Mouse (Mus musculus) midbrain, postnatal 0 days (tissue): ENCODE data around the gene Slc25a31. TPM values are rescaled to one million over a fixed set of nuclear protein-coding genes. Genes with fewer than 3 reads are reported as not detected.

Experiments
- ATAC-seq: fragments of 200-750 bp; cut with Nextera tagmentation; 2 replicates; pipeline ENCODE4 v1.8.0; 2017; ENCODE audit warnings: moderate number of reproducible peaks, mild to moderate bottlenecking, moderate TSS enrichment, moderate library complexity; ENCODE audit not compliant: low FRiP score
- DNase-seq: peaks from one replicate; pipeline ENCODE4 v3.0.0-alpha.2; 2015; ENCODE audit warnings: low spot score
- H3K27ac ChIP-seq: fragments of 300-500 bp; sonication (generic); 2 replicates; pipeline ENCODE4 v1.5.1; 2014; ENCODE audit warnings: low read depth, mild to moderate bottlenecking, low read length, mixed read lengths
- H3K27me3 ChIP-seq: fragments of 300-500 bp; sonication (generic); 2 replicates; pipeline ENCODE4 v1.6.1; 2014; ENCODE audit warnings: low read length, control low read depth, mixed read lengths; ENCODE audit not compliant: insufficient read depth
- H3K36me3 ChIP-seq: fragments of 300-500 bp; sonication (generic); 2 replicates; pipeline ENCODE4 v1.6.1; 2014; ENCODE audit warnings: low read length, control low read depth, mixed read lengths; ENCODE audit not compliant: insufficient read depth
- H3K4me1 ChIP-seq: fragments of 300-500 bp; sonication (generic); 2 replicates; pipeline ENCODE4 v1.6.1; 2014; ENCODE audit warnings: mild to moderate bottlenecking, control low read depth, antibody characterized with exemption, low read length, mixed read lengths; ENCODE audit not compliant: insufficient read depth
- H3K4me2 ChIP-seq: fragments of 300-500 bp; sonication (generic); 2 replicates; pipeline ENCODE4 v1.6.1; 2014; ENCODE audit warnings: low read depth, mild to moderate bottlenecking, low read length, mixed read lengths; ENCODE audit not compliant: poor library complexity, severe bottlenecking
- H3K4me3 ChIP-seq: fragments of 300-500 bp; sonication (generic); 2 replicates; pipeline ENCODE4 v1.5.1; 2014; ENCODE audit warnings: low read depth, mild to moderate bottlenecking, low read length, moderate library complexity
- H3K9ac ChIP-seq: fragments of 300-500 bp; sonication (generic); replicated peaks from 2 replicates; pipeline ENCODE4 v1.6.1; 2014; ENCODE audit warnings: mild to moderate bottlenecking, low read length, moderate library complexity, mixed read lengths; ENCODE audit not compliant: poor library complexity, severe bottlenecking
- H3K9me3 ChIP-seq: fragments of 300-500 bp; sonication (generic); 2 replicates; pipeline ENCODE4 v1.6.1; 2016; ENCODE audit warnings: low read length, control low read depth
- CTCF ChIP-seq: IDR thresholded peaks from 2 replicates; pipeline ENCODE4 v1.5.1; 2016; ENCODE audit warnings: antibody characterized with exemption, mild to moderate bottlenecking
- WGBS: fragments of 180-500 bp; shearing (Covaris S2); extraction: QIAGEN DNeasy Blood & Tissue Kit; methylation state at CpG from one replicate; pipeline ENCODE4 v1.1.7; 2014; 5-methylcytosine and 5-hydroxymethylcytosine counted together
- polyA plus RNA-seq: library from polyadenylated mRNA; unstranded; fragments of >200 nt; fragmentation: Nextera tagmentation; extraction: Ambion mirVana; gene quantifications from 2 replicates; pipeline ENCODE4 v1.2.1, GENCODE M21; 2015
- total RNA-seq: library from RNA; depleted of rRNA; stranded (reverse); fragments of >200 nt; gene quantifications from 2 replicates; pipeline ENCODE4 v1.2.3, GENCODE M21; 2014

The Slc25a31 gene
- total and polyA plus RNA-seq, 2 experiments from 2014 or later, result 0.09 to 0.49 TPM

GRCm38 (mm10) chr3:40673515-40673914, 35.1 kb upstream of the Slc25a31 start:
- Histone ChIP-seq H3K27ac (no peak overlapping the region), H3K4me3 (no peak overlapping the region), H3K9ac (no peak overlapping the region), H3K4me1 (no peaks in the 10 kb centered on the region), H3K9me3 (no peaks in the 10 kb centered on the region), H3K4me2 (no peak overlapping the region), H3K27me3 (no peaks in the 10 kb centered on the region), H3K36me3 (no peaks in the 10 kb centered on the region)
- DNase-seq (peak; percentile 9), ATAC-seq (no peak)
- WGBS, result 61% methylated on average over 1 of the region's 1 CpGs
- no peak for TF ChIP-seq CTCF

GRCm38 (mm10) chr3:40674873-40675405, 33.7 kb upstream of the Slc25a31 start:
- no peak overlapping the region for H3K4me2 ChIP-seq
- no peaks in the 10 kb centered on the region for H3K36me3 ChIP-seq
- no peak overlapping the region for H3K4me3 ChIP-seq
- H3K9me3 ChIP-seq, result no peaks in the 10 kb centered on the region
- DNase-seq (no peak), ATAC-seq (no peak)
- 37% methylated on average over 8 of the region's 8 CpGs for WGBS
- H3K27ac ChIP-seq, result no peak overlapping the region
- no peak for TF ChIP-seq CTCF
- H3K4me1 ChIP-seq, result no peaks in the 10 kb centered on the region
- H3K27me3 ChIP-seq, result no peaks in the 10 kb centered on the region
- no peak overlapping the region for H3K9ac ChIP-seq

GRCm38 (mm10) chr3:40678856-40679255, 29.8 kb upstream of the Slc25a31 start:
- TF ChIP-seq CTCF, result no peak
- Histone ChIP-seq H3K4me3 (no peak overlapping the region), H3K27me3 (no peaks in the 10 kb centered on the region), H3K36me3 (peaks cover 3% of the 10 kb centered on the region; the same call in 1 of the 2 replicates), H3K9me3 (no peaks in the 10 kb centered on the region), H3K4me1 (no peaks in the 10 kb centered on the region), H3K4me2 (no peak overlapping the region), H3K27ac (no peak overlapping the region), H3K9ac (no peak overlapping the region)
- ATAC-seq, result no peak
- WGBS, result 63% methylated on average over 1 of the region's 1 CpGs
- DNase-seq, result no peak

GRCm38 (mm10) chr3:40682404-40682803, 26.3 kb upstream of the Slc25a31 start:
- Histone ChIP-seq H3K36me3 (peaks cover 3% of the 10 kb centered on the region; the same call in 1 of the 2 replicates), H3K9me3 (no peaks in the 10 kb centered on the region), H3K4me2 (no peak overlapping the region), H3K4me1 (no peaks in the 10 kb centered on the region), H3K4me3 (no peak overlapping the region), H3K9ac (no peak overlapping the region), H3K27ac (no peak overlapping the region), H3K27me3 (no peaks in the 10 kb centered on the region)
- TF ChIP-seq CTCF, result no peak
- DNase-seq (no peak), ATAC-seq (no peak)
- 38% methylated on average over 11 of the region's 11 CpGs for WGBS

- DNase-seq, result no peak
- Histone ChIP-seq H3K36me3 (peaks cover 3% of the 10 kb centered on the region; the same call in 1 of the 2 replicates), H3K9ac (no peak overlapping the region), H3K4me1 (no peaks in the 10 kb centered on the region), H3K4me3 (no peak overlapping the region), H3K9me3 (no peaks in the 10 kb centered on the region), H3K4me2 (no peak overlapping the region), H3K27me3 (no peaks in the 10 kb centered on the region), H3K27ac (no peak overlapping the region)
- no peak for TF ChIP-seq CTCF
- ATAC-seq, result no peak
- WGBS, result 87% methylated on average over 17 of the region's 18 CpGs
Measured at GRCm38 (mm10) chr3:40683171-40683570, 25.5 kb upstream of the Slc25a31 start.

GRCm38 (mm10) chr3:40685855-40686515, 22.7 kb upstream of the Slc25a31 start:
- Histone ChIP-seq H3K27me3 (no peaks in the 10 kb centered on the region), H3K4me3 (no peak overlapping the region), H3K9me3 (no peaks in the 10 kb centered on the region), H3K36me3 (no peaks in the 10 kb centered on the region), H3K9ac (no peak overlapping the region), H3K4me1 (no peaks in the 10 kb centered on the region), H3K27ac (no peak overlapping the region), H3K4me2 (no peak overlapping the region)
- ATAC-seq (no peak), DNase-seq (peak; percentile 47)
- TF ChIP-seq CTCF, result no peak
- WGBS, result 11% methylated on average over 3 of the region's 3 CpGs
